Mouse (Mus musculus): ENCODE data around the gene BC037034.

- TF ChIP-seq CTCF (IDR thresholded peaks at IDR 0.05; ENCODE audit: low read depth) = no peak
- no peak for TF ChIP-seq EP300 (IDR thresholded peaks at IDR 0.05; ENCODE audit: low read depth)
Measured at GRCm38 (mm10) chr5:138262001-138262400, 1.8 kb downstream of the BC037034 start.
